Mouse (Mus musculus) embryonic facial prominence, embryonic 11.5 days (tissue): Measurements from ENCODE around the gene Nlrp4c. TPM values are rescaled to one million over a fixed set of nuclear protein-coding genes. Genes with fewer than 3 reads are reported as not detected.

Experiments used
- ATAC-seq: fragments of 200-750 bp; cut with Nextera tagmentation; replicated peaks from 2 replicates; pipeline ENCODE4 v1.8.0; 2017; ENCODE audit warnings: low read depth; ENCODE audit not compliant: insufficient number of reproducible peaks, low FRiP score, low TSS enrichment
- DNase-seq: peaks from one replicate; pipeline ENCODE4 v3.0.0-alpha.2; 2015; ENCODE audit warnings: low spot score
- H3K27ac ChIP-seq: fragments of 300-500 bp; sonication (generic); replicated peaks from 2 replicates; pipeline ENCODE4 v1.5.1; 2014; ENCODE audit warnings: mild to moderate bottlenecking, low read depth, low read length, control low read depth
- H3K27me3 ChIP-seq: fragments of 300-500 bp; sonication (generic); 2 replicates; pipeline ENCODE4 v1.6.1; 2014; ENCODE audit warnings: mild to moderate bottlenecking, low read length, moderate library complexity, mixed read lengths; ENCODE audit not compliant: control insufficient read depth, insufficient read depth
- H3K36me3 ChIP-seq: fragments of 300-500 bp; sonication (generic); replicated peaks from 2 replicates; pipeline ENCODE4 v1.6.1; 2014; ENCODE audit warnings: low read depth, mild to moderate bottlenecking, low read length, moderate library complexity, mixed read lengths; ENCODE audit not compliant: control insufficient read depth, insufficient read depth
- H3K4me1 ChIP-seq: fragments of 300-500 bp; sonication (generic); 2 replicates; pipeline ENCODE4 v1.6.1; 2014; ENCODE audit warnings: low read length, mixed read lengths; ENCODE audit not compliant: control insufficient read depth, insufficient read depth
- H3K4me2 ChIP-seq: fragments of 300-500 bp; sonication (generic); 2 replicates; pipeline ENCODE4 v1.6.1; 2014; ENCODE audit warnings: low read depth, mild to moderate bottlenecking, control low read depth, low read length, moderate library complexity
- H3K4me3 ChIP-seq: fragments of 300-500 bp; sonication (generic); 2 replicates; pipeline ENCODE4 v1.5.1; 2014; ENCODE audit warnings: low read depth, low read length, control low read depth
- H3K9ac ChIP-seq: fragments of 300-500 bp; sonication (generic); replicated peaks from 2 replicates; pipeline ENCODE4 v1.6.1; 2014; ENCODE audit warnings: mild to moderate bottlenecking, control low read depth, low read length
- H3K9me3 ChIP-seq: fragments of 300-500 bp; sonication (generic); replicated peaks from 2 replicates; pipeline ENCODE4 v1.6.1; 2016; ENCODE audit warnings: mild to moderate bottlenecking, low read length, inconsistent platforms, mixed read lengths; ENCODE audit not compliant: control insufficient read depth
- WGBS: fragments of 180-500 bp; shearing (Covaris S2); extraction: QIAGEN DNeasy Blood & Tissue Kit; methylation state at CpG from one replicate; pipeline ENCODE4 v1.1.7; 2014; 5-methylcytosine and 5-hydroxymethylcytosine counted together
- polyA plus RNA-seq: library from polyadenylated mRNA; unstranded; fragments of >200 nt; fragmentation: Nextera tagmentation; extraction: Ambion mirVana; gene quantifications from 2 replicates; pipeline ENCODE4 v1.2.1, GENCODE M21; 2014

The Nlrp4c gene
- polyA plus RNA-seq, 1 experiment from 2014 or later: not detected

GRCm38 (mm10) chr7:6136497-6136896 is 91.5 kb downstream of the Nlrp4c start:
- DNase-seq: no peak
- Histone ChIP-seq H3K4me2 (no peak overlapping the region), H3K9me3 (no peaks in the 10 kb centered on the region), H3K4me3 (no peak overlapping the region), H3K9ac (no peak overlapping the region), H3K27me3 (no peaks in the 10 kb centered on the region), H3K27ac (no peak overlapping the region), H3K36me3 (peaks cover 15% of the 10 kb centered on the region), H3K4me1 (no peaks in the 10 kb centered on the region)
- no peak for ATAC-seq

- DNase-seq: no peak
- Histone ChIP-seq H3K36me3 (no peaks in the 10 kb centered on the region; the same call in 1 of the 2 replicates), H3K27ac (no peak overlapping the region), H3K4me1 (no peaks in the 10 kb centered on the region), H3K4me3 (no peak overlapping the region), H3K9me3 (no peaks in the 10 kb centered on the region), H3K4me2 (no peak overlapping the region), H3K27me3 (no peaks in the 10 kb centered on the region), H3K9ac (no peak overlapping the region)
- no peak for ATAC-seq
- 84% methylated on average over 3 of the region's 3 CpGs for WGBS
Measured at GRCm38 (mm10) chr7:6139295-6139694, 94.3 kb downstream of the Nlrp4c start.

GRCm38 (mm10) chr7:6143991-6144531 is 99.1 kb downstream of the Nlrp4c start:
- no peaks in the 10 kb centered on the region; the same call in 1 of the 2 replicates for H3K36me3 ChIP-seq
- no peaks in the 10 kb centered on the region for H3K27me3 ChIP-seq
- no peak overlapping the region for H3K9ac ChIP-seq
- ATAC-seq: no peak
- no peaks in the 10 kb centered on the region for H3K9me3 ChIP-seq
- 96% methylated on average over 2 of the region's 2 CpGs for WGBS
- no peaks in the 10 kb centered on the region for H3K4me1 ChIP-seq
- H3K4me2 ChIP-seq: no peak overlapping the region
- no peak for DNase-seq
- H3K27ac ChIP-seq: no peak overlapping the region
- H3K4me3 ChIP-seq: no peak overlapping the region

- Histone ChIP-seq H3K4me2 (no peak overlapping the region), H3K4me3 (no peak overlapping the region), H3K9me3 (no peaks in the 10 kb centered on the region), H3K36me3 (no peaks in the 10 kb centered on the region; the same call in 1 of the 2 replicates), H3K27ac (no peak overlapping the region), H3K4me1 (no peaks in the 10 kb centered on the region), H3K9ac (no peak overlapping the region), H3K27me3 (no peaks in the 10 kb centered on the region)
- DNase-seq (no peak), ATAC-seq (no peak)
- 90% methylated on average over 8 of the region's 8 CpGs for WGBS
Measured at GRCm38 (mm10) chr7:6145423-6146188, 100.6 kb downstream of the Nlrp4c start.

- 92% methylated on average over 7 of the region's 7 CpGs for WGBS
- Histone ChIP-seq H3K9me3 (no peaks in the 10 kb centered on the region), H3K4me2 (no peak overlapping the region), H3K4me1 (no peaks in the 10 kb centered on the region), H3K4me3 (no peak overlapping the region), H3K27me3 (no peaks in the 10 kb centered on the region), H3K27ac (no peak overlapping the region), H3K36me3 (no peaks in the 10 kb centered on the region; the same call in 1 of the 2 replicates), H3K9ac (no peak overlapping the region)
- DNase-seq: no peak
- no peak for ATAC-seq
Measured at GRCm38 (mm10) chr7:6146194-6146981, 101.4 kb downstream of the Nlrp4c start.

GRCm38 (mm10) chr7:6146982-6147325 is 102.0 kb downstream of the Nlrp4c start:
- ATAC-seq (no peak), DNase-seq (no peak)
- no peaks in the 10 kb centered on the region for H3K36me3 ChIP-seq
- no peak overlapping the region for H3K4me3 ChIP-seq
- H3K4me1 ChIP-seq: no peaks in the 10 kb centered on the region
- WGBS: 82% methylated on average over 2 of the region's 2 CpGs
- H3K9me3 ChIP-seq: no peaks in the 10 kb centered on the region
- no peak overlapping the region for H3K27ac ChIP-seq
- no peaks in the 10 kb centered on the region for H3K27me3 ChIP-seq
- H3K9ac ChIP-seq: no peak overlapping the region
- no peak overlapping the region for H3K4me2 ChIP-seq

GRCm38 (mm10) chr7:6147688-6148087 is 102.7 kb downstream of the Nlrp4c start:
- DNase-seq (no peak), ATAC-seq (no peak)
- WGBS: 87% methylated on average over 5 of the region's 5 CpGs
- no peak overlapping the region for H3K4me2 ChIP-seq
- no peak overlapping the region for H3K27ac ChIP-seq
- no peaks in the 10 kb centered on the region for H3K4me1 ChIP-seq
- H3K36me3 ChIP-seq: no peaks in the 10 kb centered on the region
- no peak overlapping the region for H3K4me3 ChIP-seq
- no peaks in the 10 kb centered on the region for H3K27me3 ChIP-seq
- H3K9me3 ChIP-seq: no peaks in the 10 kb centered on the region
- H3K9ac ChIP-seq: no peak overlapping the region; the same call in 1 of the 2 replicates

- Histone ChIP-seq H3K9ac (no peak overlapping the region), H3K27me3 (no peaks in the 10 kb centered on the region), H3K36me3 (no peaks in the 10 kb centered on the region), H3K9me3 (no peaks in the 10 kb centered on the region), H3K4me2 (no peak overlapping the region), H3K4me1 (no peaks in the 10 kb centered on the region), H3K4me3 (no peak overlapping the region), H3K27ac (no peak overlapping the region)
- DNase-seq (no peak), ATAC-seq (no peak)
- 94% methylated on average over 1 of the region's 1 CpGs for WGBS
Measured at GRCm38 (mm10) chr7:6151266-6151665, 106.3 kb downstream of the Nlrp4c start.
